Mouse (Mus musculus): Measurements from ENCODE around the gene Map1lc3b. TPM values are rescaled to one million over a fixed set of nuclear protein-coding genes. Genes with fewer than 3 reads are reported as not detected.

Map1lc3b gene
- total and polyA plus RNA-seq, 2 experiments, result 45.9 to 61.9 TPM

- no peaks in the 10 kb centered on the region for H3K36me3 ChIP-seq (ENCODE audit: control insufficient read depth, insufficient read depth, low read length)
- H3K4me3 ChIP-seq (ENCODE audit: insufficient read depth, low read depth, low read length), result no peak overlapping the region
- no peak overlapping the region for H3K27ac ChIP-seq (replicated peaks; ENCODE audit: insufficient read depth, low read depth, low read length)
- peaks cover 17% of the 10 kb centered on the region for H3K4me1 ChIP-seq (ENCODE audit: control insufficient read depth, insufficient read depth, low read length)
- H3K79me2 ChIP-seq (ENCODE audit: control insufficient read depth, insufficient read depth, low read length), result no peaks in the 10 kb centered on the region
- WGBS, result 17% methylated on average over 8 of the region's 8 CpGs
- no peaks in the 10 kb centered on the region for H3K27me3 ChIP-seq (ENCODE audit: control insufficient read depth, insufficient read depth, low read length)
- DNase-seq (ENCODE audit: extremely low read depth, low read depth, low spot score), result peak; percentile 81
- H3K9ac ChIP-seq (ENCODE audit: low read depth, low read length), result no peak overlapping the region
- no peak for TF ChIP-seq CTCF (IDR thresholded peaks at IDR 0.05; ENCODE audit: low read depth, low read length)
- no peak for TF ChIP-seq POLR2A (IDR thresholded peaks at IDR 0.05; ENCODE audit: extremely low read depth, insufficient read depth, low read length)
Observed at GRCm38 (mm10) chr8:121583653-121584052, 6.5 kb upstream of the Map1lc3b start.

DNA sequence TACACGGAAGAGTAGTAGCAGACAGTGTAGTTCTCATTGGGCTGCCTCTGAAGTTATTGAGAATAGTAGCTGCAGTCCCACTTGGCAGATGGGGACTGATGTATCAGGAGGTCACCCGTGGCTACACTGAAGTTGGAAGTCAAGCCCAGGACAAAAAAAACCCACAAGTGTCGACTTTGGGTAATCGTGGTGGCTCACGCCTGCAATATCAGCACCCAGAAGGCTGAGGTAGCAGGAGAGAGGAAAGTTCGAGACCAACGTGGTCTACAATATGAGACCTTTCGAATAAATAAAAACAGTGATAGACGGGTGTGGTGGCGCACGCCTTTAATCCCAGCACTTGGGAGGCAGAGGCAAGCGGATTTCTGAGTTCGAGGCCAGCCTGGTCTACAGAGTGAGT lies 5.4 kb upstream of the Map1lc3b start:
- no peak for TF ChIP-seq CTCF (IDR thresholded peaks at IDR 0.05; ENCODE audit: low read depth, low read length)
- no peak for TF ChIP-seq POLR2A (IDR thresholded peaks at IDR 0.05; ENCODE audit: extremely low read depth, insufficient read depth, low read length)
- no peaks in the 10 kb centered on the region for H3K27me3 ChIP-seq (ENCODE audit: control insufficient read depth, insufficient read depth, low read length)
- no peaks in the 10 kb centered on the region for H3K36me3 ChIP-seq (ENCODE audit: control insufficient read depth, insufficient read depth, low read length)
- H3K79me2 ChIP-seq (ENCODE audit: control insufficient read depth, insufficient read depth, low read length), result no peaks in the 10 kb centered on the region
- no peak for DNase-seq (ENCODE audit: extremely low read depth, low read depth, low spot score)
- peak overlapping the region; percentile 85 for H3K27ac ChIP-seq (replicated peaks; ENCODE audit: insufficient read depth, low read depth, low read length)
- H3K9ac ChIP-seq (ENCODE audit: low read depth, low read length), result no peak overlapping the region
- no peak overlapping the region for H3K4me3 ChIP-seq (ENCODE audit: insufficient read depth, low read depth, low read length)
- WGBS, result 45% methylated on average over 13 of the region's 13 CpGs
- H3K4me1 ChIP-seq (ENCODE audit: control insufficient read depth, insufficient read depth, low read length), result peaks cover 15% of the 10 kb centered on the region

DNA sequence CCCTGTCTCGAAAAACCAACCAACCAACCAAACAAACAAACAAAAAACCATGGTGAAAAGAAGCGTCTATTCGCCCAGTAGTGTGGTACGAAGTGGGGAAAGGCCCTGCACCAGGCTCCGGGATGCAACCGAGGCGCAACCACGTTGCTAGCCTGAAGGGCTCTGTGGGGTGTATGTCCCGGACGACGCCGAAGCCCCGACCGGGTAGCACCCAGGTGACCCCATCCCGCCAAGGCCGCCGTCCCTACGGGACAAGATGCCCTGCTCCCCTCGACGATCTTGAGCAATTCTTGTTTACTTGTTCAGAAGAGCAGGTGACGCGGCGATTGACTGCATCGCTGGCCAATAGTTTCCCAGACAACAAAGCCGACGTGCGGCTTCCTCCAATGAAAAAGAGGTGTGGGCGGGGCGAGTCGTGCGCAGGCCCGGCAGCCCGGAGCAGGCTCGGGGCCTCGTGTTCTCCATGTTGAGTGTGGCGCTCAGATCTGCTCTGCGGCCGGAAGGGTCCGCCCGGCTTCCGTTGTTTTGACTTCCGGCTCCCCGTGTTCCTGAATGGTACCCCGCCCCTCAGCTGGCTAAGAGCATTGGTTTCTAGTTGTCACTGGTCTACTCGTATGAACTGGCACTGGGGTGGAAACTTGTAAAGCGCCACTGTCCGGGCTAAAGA lies 4.9 kb upstream of the Map1lc3b start:
- H3K4me1 ChIP-seq (ENCODE audit: control insufficient read depth, insufficient read depth, low read length), result peaks cover 11% of the 10 kb centered on the region
- under 1% methylated on average over 47 of the region's 47 CpGs for WGBS

DNA sequence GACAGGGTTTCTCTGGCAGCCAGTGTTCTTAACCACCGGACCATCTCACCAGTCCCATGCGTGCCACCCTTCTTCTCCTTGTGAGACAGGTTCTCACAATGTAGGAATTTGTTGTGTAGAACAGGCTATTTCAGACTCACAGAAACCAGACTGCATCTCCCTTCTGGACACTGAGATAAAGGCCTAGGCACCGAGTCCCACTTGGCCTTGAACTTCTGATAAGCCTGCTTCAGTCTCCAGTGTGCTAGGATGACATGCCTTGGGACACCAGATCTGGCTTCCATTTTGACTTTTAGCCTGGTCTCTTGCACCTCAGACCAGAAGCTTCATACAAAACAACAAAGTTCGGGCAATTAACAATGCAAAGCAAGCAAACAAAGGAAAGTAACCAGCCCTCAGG lies 1.4 kb upstream of the Map1lc3b start:
- Histone ChIP-seq H3K27me3 (ENCODE audit: control insufficient read depth, insufficient read depth, low read length) (no peaks in the 10 kb centered on the region), H3K79me2 (ENCODE audit: control insufficient read depth, insufficient read depth, low read length) (peaks cover 35% of the 10 kb centered on the region), H3K27ac (replicated peaks; ENCODE audit: insufficient read depth, low read depth, low read length) (no peak overlapping the region), H3K4me1 (ENCODE audit: control insufficient read depth, insufficient read depth, low read length) (peaks cover 18% of the 10 kb centered on the region), H3K4me3 (ENCODE audit: insufficient read depth, low read depth, low read length) (no peak overlapping the region), H3K9ac (ENCODE audit: low read depth, low read length) (no peak overlapping the region), H3K36me3 (ENCODE audit: control insufficient read depth, insufficient read depth, low read length) (peaks cover 4% of the 10 kb centered on the region)
- DNase-seq (ENCODE audit: extremely low read depth, low read depth, low spot score), result no peak
- WGBS, result 90% methylated on average over 4 of the region's 4 CpGs
- TF ChIP-seq POLR2A (IDR thresholded peaks at IDR 0.05; ENCODE audit: extremely low read depth, insufficient read depth, low read length) (no peak), CTCF (IDR thresholded peaks at IDR 0.05; ENCODE audit: low read depth, low read length) (no peak)

More for the DNA sequence above, 4.9 kb upstream of the Map1lc3b start:
- Histone ChIP-seq H3K4me3 (ENCODE audit: insufficient read depth, low read depth, low read length) (peak overlapping the region; percentile 68), H3K27me3 (ENCODE audit: control insufficient read depth, insufficient read depth, low read length) (no peaks in the 10 kb centered on the region), H3K9ac (ENCODE audit: low read depth, low read length) (peak overlapping the region; percentile 79), H3K79me2 (ENCODE audit: control insufficient read depth, insufficient read depth, low read length) (0 out of 2 replicates have a peak, but pooled peaks cover under 1% of the 10 kb centered on the region), H3K36me3 (ENCODE audit: control insufficient read depth, insufficient read depth, low read length) (no peaks in the 10 kb centered on the region), H3K27ac (replicated peaks; ENCODE audit: insufficient read depth, low read depth, low read length) (peak overlapping the region; percentile 85)
- TF ChIP-seq POLR2A (IDR thresholded peaks at IDR 0.05; ENCODE audit: extremely low read depth, insufficient read depth, low read length) (peak; percentile 88), CTCF (IDR thresholded peaks at IDR 0.05; ENCODE audit: low read depth, low read length) (no peak)
- DNase-seq (ENCODE audit: extremely low read depth, low read depth, low spot score), result peak; percentile 97

DNA sequence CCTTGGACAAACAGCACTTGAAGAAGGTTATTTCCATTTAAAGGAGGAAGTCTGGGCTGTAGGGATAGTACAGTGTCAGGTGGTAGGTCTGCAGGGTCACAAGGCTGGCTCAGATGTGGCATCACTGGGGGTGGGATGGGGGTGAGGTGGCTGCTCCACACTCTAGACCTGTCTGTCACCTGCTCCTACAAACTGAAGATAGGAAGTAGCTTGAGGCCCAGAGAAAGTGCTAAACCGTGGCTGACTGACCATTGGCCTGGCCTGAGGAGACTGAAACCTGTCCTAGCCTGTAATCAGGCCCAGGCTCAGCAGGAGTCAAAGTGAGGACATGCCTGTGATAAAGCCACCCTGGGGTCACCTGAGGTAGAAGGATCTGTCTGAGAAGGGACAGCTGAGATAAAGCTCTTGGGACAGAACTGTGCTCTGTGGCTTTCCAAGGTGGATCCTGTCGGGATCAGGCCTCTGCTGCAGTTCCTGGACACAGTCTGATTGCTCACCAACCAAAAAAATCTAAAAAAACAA lies 895 bp upstream of the Map1lc3b start:
- TF ChIP-seq POLR2A (IDR thresholded peaks at IDR 0.05; ENCODE audit: extremely low read depth, insufficient read depth, low read length), result no peak
- no peak for TF ChIP-seq CTCF (IDR thresholded peaks at IDR 0.05; ENCODE audit: low read depth, low read length)
- Histone ChIP-seq H3K79me2 (ENCODE audit: control insufficient read depth, insufficient read depth, low read length) (peaks cover 39% of the 10 kb centered on the region), H3K27me3 (ENCODE audit: control insufficient read depth, insufficient read depth, low read length) (no peaks in the 10 kb centered on the region), H3K36me3 (ENCODE audit: control insufficient read depth, insufficient read depth, low read length) (peaks cover 4% of the 10 kb centered on the region), H3K4me3 (ENCODE audit: insufficient read depth, low read depth, low read length) (no peak overlapping the region), H3K9ac (ENCODE audit: low read depth, low read length) (no peak overlapping the region), H3K27ac (replicated peaks; ENCODE audit: insufficient read depth, low read depth, low read length) (no peak overlapping the region), H3K4me1 (ENCODE audit: control insufficient read depth, insufficient read depth, low read length) (peaks cover 18% of the 10 kb centered on the region)
- 85% methylated on average over 2 of the region's 2 CpGs for WGBS
- no peak for DNase-seq (ENCODE audit: extremely low read depth, low read depth, low spot score)
